Mouse (Mus musculus): ENCODE data around the gene Parva. TPM values are rescaled to one million over a fixed set of nuclear protein-coding genes. Genes with fewer than 3 reads are reported as not detected.

The Parva gene
- total RNA-seq, 2 experiments from 2014 or later: 47.7 to 49.8 TPM

GRCm38 (mm10) chr7:112589530-112589929 lies 162.2 kb downstream of the Parva start:
- no peak for DNase-seq (ENCODE audit: extremely low spot score in 1 of 2, low spot score in 1 of 2)

DNA sequence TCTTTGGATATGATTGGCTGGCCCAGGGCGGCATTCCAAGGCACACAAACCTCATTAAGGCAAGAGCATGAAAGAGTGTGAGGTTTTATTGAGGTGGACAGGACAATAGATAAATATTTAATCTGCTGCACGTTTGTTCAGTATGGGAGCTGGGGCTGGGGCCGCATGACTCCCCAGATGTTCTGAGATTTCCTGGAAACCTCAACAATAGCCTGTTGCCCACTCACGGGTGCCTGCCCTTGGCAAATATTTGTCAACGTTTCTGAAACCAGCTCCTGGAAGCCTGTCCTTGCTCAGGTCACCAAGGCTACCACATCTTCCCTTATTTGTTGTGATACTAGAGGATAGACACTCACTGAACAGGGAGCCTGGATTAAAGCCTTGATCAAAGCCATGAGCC lies 166.3 kb downstream of the Parva start:
- no peak for DNase-seq (ENCODE audit: extremely low spot score in 1 of 2, low spot score in 1 of 2)

GRCm38 (mm10) chr7:112595226-112595850 lies 168.0 kb downstream of the Parva start:
- no peak for DNase-seq (ENCODE audit: extremely low spot score in 1 of 2, low spot score in 1 of 2)

GRCm38 (mm10) chr7:112599650-112600049 lies 172.3 kb downstream of the Parva start:
- no peak for DNase-seq (ENCODE audit: extremely low spot score in 1 of 2, low spot score in 1 of 2)

- DNase-seq (ENCODE audit: extremely low spot score in 1 of 2, low spot score in 1 of 2): no peak
Measured at GRCm38 (mm10) chr7:112600163-112600562, 172.9 kb downstream of the Parva start.

GRCm38 (mm10) chr7:112602966-112603365 lies 175.7 kb downstream of the Parva start:
- DNase-seq (ENCODE audit: extremely low spot score in 1 of 2, low spot score in 1 of 2): no peak

DNA sequence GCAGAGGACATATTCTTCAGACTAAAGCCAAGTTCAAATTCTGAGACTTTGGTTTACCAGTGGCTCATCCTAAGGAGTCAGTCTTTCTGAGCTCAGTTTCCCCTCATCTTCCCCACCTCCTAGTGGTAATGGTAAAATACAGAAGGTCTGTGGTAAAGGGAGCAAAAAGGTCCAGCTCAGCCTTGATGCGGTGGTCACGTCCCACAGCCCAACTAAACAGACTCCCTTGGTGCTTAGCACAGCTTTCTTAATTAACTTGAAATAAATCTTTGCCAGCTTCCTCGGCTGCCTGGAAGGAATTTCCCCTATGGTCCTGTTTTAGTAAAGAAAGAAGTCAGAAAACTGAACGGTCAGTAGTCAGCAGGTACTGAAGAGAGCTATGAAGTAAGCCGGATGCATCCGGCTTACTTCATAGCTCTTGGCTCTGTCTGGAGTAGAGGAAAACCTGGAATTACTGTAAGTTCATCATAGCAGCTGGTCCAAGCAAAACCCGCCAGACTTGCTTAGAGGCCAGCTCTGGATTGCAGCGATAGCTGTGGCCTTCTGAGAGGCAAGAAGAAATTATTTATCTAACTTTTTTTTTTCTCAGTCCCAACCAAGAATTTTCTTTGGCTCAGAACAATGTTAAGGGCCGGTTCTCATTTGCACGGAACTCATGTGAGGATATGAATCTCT lies 176.3 kb downstream of the Parva start:
- no peak for DNase-seq (ENCODE audit: extremely low spot score in 1 of 2, low spot score in 1 of 2)

- DNase-seq (ENCODE audit: extremely low spot score in 1 of 2, low spot score in 1 of 2): no peak
Measured at GRCm38 (mm10) chr7:112604209-112604608, 176.9 kb downstream of the Parva start.

DNA sequence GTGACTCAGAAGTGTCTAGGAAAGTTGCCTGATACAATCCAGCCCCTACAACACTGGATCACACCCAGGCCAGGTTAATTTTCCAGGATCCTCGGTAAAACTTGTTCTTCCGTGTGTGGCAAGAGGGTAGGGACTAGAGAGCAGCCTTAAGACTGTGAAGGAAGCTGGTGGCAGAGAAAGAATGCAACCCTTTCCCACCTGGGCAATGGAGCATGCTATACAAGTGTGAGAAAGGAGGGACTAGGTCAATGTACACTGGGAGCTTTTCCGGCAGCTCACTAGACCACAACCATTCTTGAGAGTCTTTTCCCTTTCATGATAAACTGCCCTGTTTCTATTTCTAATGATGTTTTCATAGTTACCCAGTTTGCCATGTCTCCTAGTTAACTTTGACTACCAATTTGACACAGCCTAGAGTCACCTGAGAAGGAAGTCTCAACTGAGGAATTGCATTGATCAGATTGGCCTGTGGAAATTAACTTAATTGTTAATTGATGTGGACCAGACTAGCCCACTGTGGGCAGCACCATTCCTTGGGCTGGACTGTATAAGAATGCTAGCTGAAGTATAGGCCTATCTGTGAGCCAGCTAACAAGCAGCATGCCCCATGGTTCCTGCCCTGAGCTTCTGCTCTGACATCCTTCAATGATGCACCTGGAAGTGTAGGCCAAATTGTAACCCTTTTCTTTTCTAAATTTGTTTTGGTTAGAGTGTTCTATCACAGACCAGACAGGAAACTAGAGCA lies 186.9 kb downstream of the Parva start:
- no peak for DNase-seq (ENCODE audit: extremely low spot score in 1 of 2, low spot score in 1 of 2)

GRCm38 (mm10) chr7:112614791-112615668 lies 187.7 kb downstream of the Parva start:
- no peak for DNase-seq (ENCODE audit: extremely low spot score in 1 of 2, low spot score in 1 of 2)

DNA sequence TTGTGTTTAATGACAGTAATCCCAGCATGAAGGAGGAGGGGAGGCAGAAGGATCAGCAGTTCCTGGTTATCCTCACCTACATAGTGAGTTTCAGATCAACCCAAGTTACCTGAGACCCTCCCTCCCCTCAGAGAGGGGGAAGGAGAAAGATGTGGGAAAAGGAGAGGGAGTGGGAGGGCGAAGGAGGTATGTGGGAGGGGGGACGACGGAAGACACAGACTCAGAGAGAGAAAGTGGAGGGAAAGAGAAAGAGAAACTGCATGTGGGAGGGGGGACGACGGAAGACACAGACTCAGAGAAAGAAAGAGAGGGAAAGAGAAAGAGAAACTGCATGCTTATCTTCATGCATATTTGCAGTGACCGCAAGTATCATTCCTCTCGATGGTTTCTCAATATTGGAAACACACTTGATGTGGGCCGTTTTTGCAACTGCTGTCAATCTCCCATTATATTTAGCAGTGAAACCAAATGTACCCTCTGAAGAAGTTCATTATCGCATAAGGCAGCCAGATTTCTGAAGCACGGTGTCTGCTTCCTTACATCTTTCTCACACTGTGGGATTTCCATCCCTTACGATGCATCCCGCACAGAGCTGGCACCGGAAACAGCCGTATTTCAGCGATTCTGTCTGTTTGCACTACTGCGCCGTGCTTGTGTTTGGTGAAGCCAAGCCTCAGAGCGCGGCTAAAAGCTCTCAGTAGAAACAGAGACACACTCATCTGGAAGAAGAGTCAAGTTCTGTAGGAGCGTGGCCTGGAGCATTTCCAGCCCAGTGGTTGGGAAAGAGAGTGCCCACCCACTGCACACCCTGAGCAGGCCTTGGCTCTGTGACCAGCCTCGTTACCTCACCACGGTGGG lies 193.2 kb downstream of the Parva start:
- peak; percentile 29 to 33 for DNase-seq (ENCODE audit: extremely low spot score in 1 of 2, low spot score in 1 of 2)

GRCm38 (mm10) chr7:112627481-112627880 lies 200.2 kb downstream of the Parva start:
- DNase-seq (ENCODE audit: extremely low spot score in 1 of 2, low spot score in 1 of 2): no peak

GRCm38 (mm10) chr7:112634505-112635213 lies 207.4 kb downstream of the Parva start:
- no peak for DNase-seq (ENCODE audit: extremely low spot score in 1 of 2, low spot score in 1 of 2)

- DNase-seq (ENCODE audit: extremely low spot score in 1 of 2, low spot score in 1 of 2): no peak
Measured at GRCm38 (mm10) chr7:112635936-112636335, 208.6 kb downstream of the Parva start.

Other genes with a start within 250 kb of the Parva start
- gene Mical2, start 201.6 kb upstream of the Parva start, total RNA-seq (2021): 100 to 1,000 TPM; 645 to 717 TPM

Data from layer of hippocampus, postnatal 25 days (tissue).